Mouse (Mus musculus): ENCODE results near the gene Myom3. TPM values are rescaled to one million over a fixed set of nuclear protein-coding genes. Genes with fewer than 3 reads are reported as not detected.

Gene Myom3
- polyA plus RNA-seq, 1 experiment, result not detected

- Histone ChIP-seq H3K4me1 (ENCODE audit: control insufficient read depth, insufficient read depth, low read length) (peaks cover 5% of the 10 kb centered on the region; the same call in 1 of the 2 replicates), H3K27ac (ENCODE audit: insufficient read depth, low read depth, low read length) (no peak overlapping the region), H3K4me3 (ENCODE audit: insufficient read depth, low read length) (no peak overlapping the region)
- TF ChIP-seq POLR2A (IDR thresholded peaks at IDR 0.05; ENCODE audit: borderline replicate concordance, low read depth, low read length) (no peak), CTCF (IDR thresholded peaks at IDR 0.05; ENCODE audit: low read depth, low read length) (no peak)
Observed at GRCm38 (mm10) chr4:135821772-135822171, 62.3 kb downstream of the Myom3 start.

- Histone ChIP-seq H3K27ac (ENCODE audit: insufficient read depth, low read depth, low read length) (no peak overlapping the region), H3K4me3 (ENCODE audit: insufficient read depth, low read length) (no peak overlapping the region), H3K4me1 (ENCODE audit: control insufficient read depth, insufficient read depth, low read length) (peaks cover 5% of the 10 kb centered on the region; the same call in 1 of the 2 replicates)
- TF ChIP-seq POLR2A (IDR thresholded peaks at IDR 0.05; ENCODE audit: borderline replicate concordance, low read depth, low read length) (no peak), CTCF (IDR thresholded peaks at IDR 0.05; ENCODE audit: low read depth, low read length) (no peak)
Observed at GRCm38 (mm10) chr4:135823298-135823697, 63.8 kb downstream of the Myom3 start.

- no peak overlapping the region for H3K27ac ChIP-seq (ENCODE audit: insufficient read depth, low read depth, low read length)
- H3K4me3 ChIP-seq (ENCODE audit: insufficient read depth, low read length), result no peak overlapping the region
- H3K4me1 ChIP-seq (ENCODE audit: control insufficient read depth, insufficient read depth, low read length), result peaks cover 5% of the 10 kb centered on the region; the same call in 1 of the 2 replicates
- TF ChIP-seq CTCF (IDR thresholded peaks at IDR 0.05; ENCODE audit: low read depth, low read length) (no peak), POLR2A (IDR thresholded peaks at IDR 0.05; ENCODE audit: borderline replicate concordance, low read depth, low read length) (no peak)
Observed at GRCm38 (mm10) chr4:135824254-135824653, 64.7 kb downstream of the Myom3 start.

GRCm38 (mm10) chr4:135828491-135828890 is 69.0 kb downstream of the Myom3 start:
- H3K27ac ChIP-seq (ENCODE audit: insufficient read depth, low read depth, low read length), result no peak overlapping the region
- peaks cover 3% of the 10 kb centered on the region; the same call in 1 of the 2 replicates for H3K4me1 ChIP-seq (ENCODE audit: control insufficient read depth, insufficient read depth, low read length)
- TF ChIP-seq CTCF (IDR thresholded peaks at IDR 0.05; ENCODE audit: low read depth, low read length) (no peak), POLR2A (IDR thresholded peaks at IDR 0.05; ENCODE audit: borderline replicate concordance, low read depth, low read length) (no peak)
- no peak overlapping the region for H3K4me3 ChIP-seq (ENCODE audit: insufficient read depth, low read length)

GRCm38 (mm10) chr4:135832070-135832469 is 72.6 kb downstream of the Myom3 start:
- TF ChIP-seq POLR2A (IDR thresholded peaks at IDR 0.05; ENCODE audit: borderline replicate concordance, low read depth, low read length), result no peak
- no peak for TF ChIP-seq CTCF (IDR thresholded peaks at IDR 0.05; ENCODE audit: low read depth, low read length)
- H3K4me1 ChIP-seq (ENCODE audit: control insufficient read depth, insufficient read depth, low read length), result no peaks in the 10 kb centered on the region
- H3K4me3 ChIP-seq (ENCODE audit: insufficient read depth, low read length), result no peak overlapping the region
- H3K27ac ChIP-seq (ENCODE audit: insufficient read depth, low read depth, low read length), result no peak overlapping the region

GRCm38 (mm10) chr4:135833301-135834123 is 74.0 kb downstream of the Myom3 start:
- no peaks in the 10 kb centered on the region for H3K4me1 ChIP-seq (ENCODE audit: control insufficient read depth, insufficient read depth, low read length)
- H3K4me3 ChIP-seq (ENCODE audit: insufficient read depth, low read length), result no peak overlapping the region
- H3K27ac ChIP-seq (ENCODE audit: insufficient read depth, low read depth, low read length), result no peak overlapping the region
- no peak for TF ChIP-seq CTCF (IDR thresholded peaks at IDR 0.05; ENCODE audit: low read depth, low read length)
- TF ChIP-seq POLR2A (IDR thresholded peaks at IDR 0.05; ENCODE audit: borderline replicate concordance, low read depth, low read length), result no peak

GRCm38 (mm10) chr4:135834124-135834717 is 74.7 kb downstream of the Myom3 start:
- Histone ChIP-seq H3K4me3 (ENCODE audit: insufficient read depth, low read length) (no peak overlapping the region), H3K4me1 (ENCODE audit: control insufficient read depth, insufficient read depth, low read length) (no peaks in the 10 kb centered on the region), H3K27ac (ENCODE audit: insufficient read depth, low read depth, low read length) (no peak overlapping the region)
- TF ChIP-seq CTCF (IDR thresholded peaks at IDR 0.05; ENCODE audit: low read depth, low read length) (no peak), POLR2A (IDR thresholded peaks at IDR 0.05; ENCODE audit: borderline replicate concordance, low read depth, low read length) (no peak)

- TF ChIP-seq POLR2A (IDR thresholded peaks at IDR 0.05; ENCODE audit: borderline replicate concordance, low read depth, low read length), result no peak
- no peak for TF ChIP-seq CTCF (IDR thresholded peaks at IDR 0.05; ENCODE audit: low read depth, low read length)
- H3K4me1 ChIP-seq (ENCODE audit: control insufficient read depth, insufficient read depth, low read length), result no peaks in the 10 kb centered on the region
- H3K27ac ChIP-seq (ENCODE audit: insufficient read depth, low read depth, low read length), result no peak overlapping the region
- no peak overlapping the region for H3K4me3 ChIP-seq (ENCODE audit: insufficient read depth, low read length)
Observed at GRCm38 (mm10) chr4:135838925-135839292, 79.4 kb downstream of the Myom3 start.

- H3K27ac ChIP-seq (ENCODE audit: insufficient read depth, low read depth, low read length), result no peak overlapping the region
- TF ChIP-seq CTCF (IDR thresholded peaks at IDR 0.05; ENCODE audit: low read depth, low read length) (no peak), POLR2A (IDR thresholded peaks at IDR 0.05; ENCODE audit: borderline replicate concordance, low read depth, low read length) (no peak)
- no peaks in the 10 kb centered on the region for H3K4me1 ChIP-seq (ENCODE audit: control insufficient read depth, insufficient read depth, low read length)
- no peak overlapping the region for H3K4me3 ChIP-seq (ENCODE audit: insufficient read depth, low read length)
Observed at GRCm38 (mm10) chr4:135839293-135840011, 79.9 kb downstream of the Myom3 start.

All from bone marrow macrophage, adult 2 months (primary cell).